Mouse (Mus musculus): ENCODE data around the gene Lins1. TPM values are rescaled to one million over a fixed set of nuclear protein-coding genes. Genes with fewer than 3 reads are reported as not detected.

The Lins1 gene
- total RNA-seq (2021): 1 to 10 TPM; 4.9 to 6.6 TPM
- long read RNA-seq, experiment 1, full-length matches to known transcripts: 3 of 4 reads
- long read RNA-seq, experiment 1, partial matches to known transcripts: 0 of 4 reads
- long read RNA-seq, experiment 1, other reads (novel, unspliced or antisense): 1 of 4 reads
- long read RNA-seq, experiment 2, partial matches to known transcripts: 1 of 9 reads
- long read RNA-seq, experiment 2, other reads (novel, unspliced or antisense): 5 of 9 reads

GRCm38 (mm10) chr7:66689620-66690360 lies at the start of gene Lins1:
Lins1 (plus strand) TSS chr7:66689889.
- peak; percentile 88 to 97 for DNase-seq (ENCODE audit: low spot score in 2 of 2)

GRCm38 (mm10) chr7:66645736-66646135 lies 44.0 kb upstream of the Lins1 start:
- no peak for DNase-seq (ENCODE audit: low spot score in 2 of 2)

- DNase-seq (ENCODE audit: low spot score in 2 of 2): no peak
Measured at GRCm38 (mm10) chr7:66649181-66649580, 40.5 kb upstream of the Lins1 start.

GRCm38 (mm10) chr7:66650883-66651282 lies 38.8 kb upstream of the Lins1 start:
- DNase-seq (ENCODE audit: low spot score in 2 of 2): no peak

- DNase-seq (ENCODE audit: low spot score in 2 of 2): no peak
Measured at GRCm38 (mm10) chr7:66652216-66652615, 37.5 kb upstream of the Lins1 start.

GRCm38 (mm10) chr7:66653596-66653995 lies 36.1 kb upstream of the Lins1 start:
- DNase-seq (ENCODE audit: low spot score in 2 of 2): no peak

- no peak for DNase-seq (ENCODE audit: low spot score in 2 of 2)
Measured at GRCm38 (mm10) chr7:66655471-66655870, 34.2 kb upstream of the Lins1 start.

GRCm38 (mm10) chr7:66660291-66660690 lies 29.4 kb upstream of the Lins1 start:
- DNase-seq (ENCODE audit: low spot score in 2 of 2): no peak

- DNase-seq (ENCODE audit: low spot score in 2 of 2): no peak
Measured at GRCm38 (mm10) chr7:66660972-66661371, 28.7 kb upstream of the Lins1 start.

- peak; percentile 58 to 80 for DNase-seq (ENCODE audit: low spot score in 2 of 2)
Measured at GRCm38 (mm10) chr7:66661572-66661971, 28.1 kb upstream of the Lins1 start.

GRCm38 (mm10) chr7:66663548-66663947 lies 26.1 kb upstream of the Lins1 start:
- no peak for DNase-seq (ENCODE audit: low spot score in 2 of 2)

GRCm38 (mm10) chr7:66667064-66667463 lies 22.6 kb upstream of the Lins1 start:
- no peak for DNase-seq (ENCODE audit: low spot score in 2 of 2)

- DNase-seq (ENCODE audit: low spot score in 2 of 2): no peak
Measured at GRCm38 (mm10) chr7:66675800-66676199, 13.9 kb upstream of the Lins1 start.

- DNase-seq (ENCODE audit: low spot score in 2 of 2): no peak
Measured at GRCm38 (mm10) chr7:66682119-66682863, 7.4 kb upstream of the Lins1 start.

- no peak for DNase-seq (ENCODE audit: low spot score in 2 of 2)
Measured at GRCm38 (mm10) chr7:66688721-66689120, 968 bp upstream of the Lins1 start.

GRCm38 (mm10) chr7:66689294-66689619 lies 432 bp upstream of the Lins1 start, which contains the start of gene Asb7:
Asb7 (minus strand) TSS chr7:66689596.
- no peak for DNase-seq (ENCODE audit: low spot score in 2 of 2)

- no peak for DNase-seq (ENCODE audit: low spot score in 2 of 2)
Measured at GRCm38 (mm10) chr7:66694467-66694866, 4.8 kb downstream of the Lins1 start.

GRCm38 (mm10) chr7:66702721-66703120 lies 13.0 kb downstream of the Lins1 start:
- no peak for DNase-seq (ENCODE audit: low spot score in 2 of 2)

- no peak for DNase-seq (ENCODE audit: low spot score in 2 of 2)
Measured at GRCm38 (mm10) chr7:66704631-66705030, 14.9 kb downstream of the Lins1 start.

- no peak for DNase-seq (ENCODE audit: low spot score in 2 of 2)
Measured at GRCm38 (mm10) chr7:66711166-66711565, 21.5 kb downstream of the Lins1 start.

- DNase-seq (ENCODE audit: low spot score in 2 of 2): no peak
Measured at GRCm38 (mm10) chr7:66724514-66724913, 34.8 kb downstream of the Lins1 start.

GRCm38 (mm10) chr7:66724954-66725353 lies 35.3 kb downstream of the Lins1 start:
- no peak for DNase-seq (ENCODE audit: low spot score in 2 of 2)

All from gastrocnemius, postnatal 4 days (tissue).